Mouse (Mus musculus): ENCODE data around the gene Abcc1. TPM values are rescaled to one million over a fixed set of nuclear protein-coding genes. Genes with fewer than 3 reads are reported as not detected.

Abcc1 gene
- polyA plus RNA-seq, 1 experiment: not detected

GRCm38 (mm10) chr16:14465016-14465415 is 103.7 kb downstream of the Abcc1 start:
- TF ChIP-seq CTCF (IDR thresholded peaks at IDR 0.05; ENCODE audit: insufficient read depth, low read depth, low read length) (no peak), POLR2A (IDR thresholded peaks at IDR 0.05; ENCODE audit: insufficient read depth, low read depth, low read length) (no peak)
- Histone ChIP-seq H3K4me1 (ENCODE audit: control insufficient read depth, insufficient read depth, low read length) (no peaks in the 10 kb centered on the region), H3K4me3 (ENCODE audit: insufficient read depth, low read depth, low read length) (no peak overlapping the region), H3K27ac (ENCODE audit: insufficient read depth, low read depth, low read length) (no peak overlapping the region)
- WGBS: 94% methylated on average over 6 of the region's 6 CpGs

- no peaks in the 10 kb centered on the region for H3K4me1 ChIP-seq (ENCODE audit: control insufficient read depth, insufficient read depth, low read length)
- 80% methylated on average over 2 of the region's 2 CpGs for WGBS
- TF ChIP-seq CTCF (IDR thresholded peaks at IDR 0.05; ENCODE audit: insufficient read depth, low read depth, low read length) (no peak), POLR2A (IDR thresholded peaks at IDR 0.05; ENCODE audit: insufficient read depth, low read depth, low read length) (no peak)
- H3K27ac ChIP-seq (ENCODE audit: insufficient read depth, low read depth, low read length): no peak overlapping the region
- no peak overlapping the region for H3K4me3 ChIP-seq (ENCODE audit: insufficient read depth, low read depth, low read length)
These were observed 107.0 kb downstream of the Abcc1 start for GRCm38 (mm10) chr16:14468351-14468750.

GRCm38 (mm10) chr16:14468841-14469240 is 107.5 kb downstream of the Abcc1 start:
- 97% methylated on average over 5 of the region's 5 CpGs for WGBS
- H3K4me1 ChIP-seq (ENCODE audit: control insufficient read depth, insufficient read depth, low read length): no peaks in the 10 kb centered on the region
- no peak overlapping the region for H3K27ac ChIP-seq (ENCODE audit: insufficient read depth, low read depth, low read length)
- TF ChIP-seq POLR2A (IDR thresholded peaks at IDR 0.05; ENCODE audit: insufficient read depth, low read depth, low read length) (no peak), CTCF (IDR thresholded peaks at IDR 0.05; ENCODE audit: insufficient read depth, low read depth, low read length) (no peak)
- no peak overlapping the region for H3K4me3 ChIP-seq (ENCODE audit: insufficient read depth, low read depth, low read length)

- 69% methylated on average over 5 of the region's 5 CpGs for WGBS
- H3K4me3 ChIP-seq (ENCODE audit: insufficient read depth, low read depth, low read length): no peak overlapping the region
- H3K27ac ChIP-seq (ENCODE audit: insufficient read depth, low read depth, low read length): no peak overlapping the region
- H3K4me1 ChIP-seq (ENCODE audit: control insufficient read depth, insufficient read depth, low read length): no peaks in the 10 kb centered on the region
- TF ChIP-seq POLR2A (IDR thresholded peaks at IDR 0.05; ENCODE audit: insufficient read depth, low read depth, low read length): no peak
- TF ChIP-seq CTCF (IDR thresholded peaks at IDR 0.05; ENCODE audit: insufficient read depth, low read depth, low read length): no peak
These were observed 110.8 kb downstream of the Abcc1 start for GRCm38 (mm10) chr16:14472171-14472570.

- no peak for TF ChIP-seq POLR2A (IDR thresholded peaks at IDR 0.05; ENCODE audit: insufficient read depth, low read depth, low read length)
- TF ChIP-seq CTCF (IDR thresholded peaks at IDR 0.05; ENCODE audit: insufficient read depth, low read depth, low read length): no peak
- Histone ChIP-seq H3K4me3 (ENCODE audit: insufficient read depth, low read depth, low read length) (no peak overlapping the region), H3K4me1 (ENCODE audit: control insufficient read depth, insufficient read depth, low read length) (no peaks in the 10 kb centered on the region), H3K27ac (ENCODE audit: insufficient read depth, low read depth, low read length) (no peak overlapping the region)
- WGBS: 94% methylated on average over 7 of the region's 7 CpGs
These were observed 112.3 kb downstream of the Abcc1 start for GRCm38 (mm10) chr16:14473686-14474085.

GRCm38 (mm10) chr16:14475001-14475400 is 113.6 kb downstream of the Abcc1 start:
- TF ChIP-seq POLR2A (IDR thresholded peaks at IDR 0.05; ENCODE audit: insufficient read depth, low read depth, low read length) (no peak), CTCF (IDR thresholded peaks at IDR 0.05; ENCODE audit: insufficient read depth, low read depth, low read length) (no peak)
- Histone ChIP-seq H3K27ac (ENCODE audit: insufficient read depth, low read depth, low read length) (no peak overlapping the region), H3K4me1 (ENCODE audit: control insufficient read depth, insufficient read depth, low read length) (no peaks in the 10 kb centered on the region), H3K4me3 (ENCODE audit: insufficient read depth, low read depth, low read length) (no peak overlapping the region)
- 97% methylated on average over 2 of the region's 2 CpGs for WGBS

- no peak overlapping the region for H3K4me3 ChIP-seq (ENCODE audit: insufficient read depth, low read depth, low read length)
- TF ChIP-seq CTCF (IDR thresholded peaks at IDR 0.05; ENCODE audit: insufficient read depth, low read depth, low read length) (no peak), POLR2A (IDR thresholded peaks at IDR 0.05; ENCODE audit: insufficient read depth, low read depth, low read length) (no peak)
- H3K4me1 ChIP-seq (ENCODE audit: control insufficient read depth, insufficient read depth, low read length): no peaks in the 10 kb centered on the region
- no peak overlapping the region for H3K27ac ChIP-seq (ENCODE audit: insufficient read depth, low read depth, low read length)
- 80% methylated on average over 8 of the region's 8 CpGs for WGBS
These were observed 114.7 kb downstream of the Abcc1 start for GRCm38 (mm10) chr16:14476056-14476455.

GRCm38 (mm10) chr16:14476701-14477400 is 115.5 kb downstream of the Abcc1 start:
- H3K27ac ChIP-seq (ENCODE audit: insufficient read depth, low read depth, low read length): no peak overlapping the region
- no peak overlapping the region for H3K4me3 ChIP-seq (ENCODE audit: insufficient read depth, low read depth, low read length)
- no peak for TF ChIP-seq POLR2A (IDR thresholded peaks at IDR 0.05; ENCODE audit: insufficient read depth, low read depth, low read length)
- no peak for TF ChIP-seq CTCF (IDR thresholded peaks at IDR 0.05; ENCODE audit: insufficient read depth, low read depth, low read length)
- WGBS: 92% methylated on average over 9 of the region's 9 CpGs
- no peaks in the 10 kb centered on the region for H3K4me1 ChIP-seq (ENCODE audit: control insufficient read depth, insufficient read depth, low read length)

GRCm38 (mm10) chr16:14477510-14478300 is 116.3 kb downstream of the Abcc1 start:
- 79% methylated on average over 10 of the region's 10 CpGs for whole genome bisulfite sequencing
- no peak for TF ChIP-seq POLR2A (IDR thresholded peaks at IDR 0.05; ENCODE audit: insufficient read depth, low read depth, low read length)
- TF ChIP-seq CTCF (IDR thresholded peaks at IDR 0.05; ENCODE audit: insufficient read depth, low read depth, low read length): no peak
- Histone ChIP-seq H3K4me1 (ENCODE audit: control insufficient read depth, insufficient read depth, low read length) (no peaks in the 10 kb centered on the region), H3K4me3 (ENCODE audit: insufficient read depth, low read depth, low read length) (no peak overlapping the region), H3K27ac (ENCODE audit: insufficient read depth, low read depth, low read length) (no peak overlapping the region)
